Mouse (Mus musculus): Measurements from ENCODE around the gene S100z. TPM values are rescaled to one million over a fixed set of nuclear protein-coding genes. Genes with fewer than 3 reads are reported as not detected.

S100z gene
- total RNA-seq (2021) = not detected
- long read RNA-seq, experiment 1 = 0 reads
- long read RNA-seq, experiment 2 = 0 reads

DNA sequence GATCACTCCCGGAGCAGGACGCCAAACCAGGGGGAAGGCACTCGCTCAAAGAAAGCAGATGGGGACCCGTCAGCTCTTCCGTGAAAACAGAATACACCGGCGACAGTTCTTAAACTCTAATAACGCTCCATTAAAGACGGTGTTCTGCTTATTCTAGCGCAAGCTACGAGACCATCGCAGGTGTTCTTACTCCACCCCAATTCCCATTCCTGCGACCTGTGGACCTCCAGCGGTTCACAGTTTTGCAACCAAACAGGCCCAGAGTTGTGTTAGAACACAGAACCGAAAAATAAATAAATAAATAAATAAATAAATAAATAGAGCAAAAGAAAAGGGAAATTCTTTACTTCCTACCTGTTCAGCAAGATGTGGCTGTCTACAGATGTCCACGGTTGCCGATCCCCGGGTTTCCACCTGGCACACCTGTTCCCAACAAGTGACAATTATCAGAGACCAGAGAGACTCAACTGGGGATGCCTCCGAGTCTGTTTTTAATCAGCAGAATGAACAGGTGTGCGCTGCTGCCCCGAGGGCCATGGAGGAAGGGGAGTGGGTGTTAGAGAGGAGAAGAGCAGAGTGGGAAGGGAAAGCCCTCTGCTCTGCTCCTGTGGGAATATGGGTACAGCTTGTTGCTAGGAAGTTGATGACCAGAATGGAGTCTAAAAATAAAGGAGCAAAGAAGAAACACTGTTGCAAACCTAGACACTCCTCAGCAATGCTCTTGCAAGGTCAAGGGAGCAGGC lies at the start of gene S100z:
S100z (minus strand) TSS at position 51 of the 743 bp plus-strand sequence.
- no peak for DNase-seq
- intact Hi-C loops (cut with DNase I) = no loop called here

DNA sequence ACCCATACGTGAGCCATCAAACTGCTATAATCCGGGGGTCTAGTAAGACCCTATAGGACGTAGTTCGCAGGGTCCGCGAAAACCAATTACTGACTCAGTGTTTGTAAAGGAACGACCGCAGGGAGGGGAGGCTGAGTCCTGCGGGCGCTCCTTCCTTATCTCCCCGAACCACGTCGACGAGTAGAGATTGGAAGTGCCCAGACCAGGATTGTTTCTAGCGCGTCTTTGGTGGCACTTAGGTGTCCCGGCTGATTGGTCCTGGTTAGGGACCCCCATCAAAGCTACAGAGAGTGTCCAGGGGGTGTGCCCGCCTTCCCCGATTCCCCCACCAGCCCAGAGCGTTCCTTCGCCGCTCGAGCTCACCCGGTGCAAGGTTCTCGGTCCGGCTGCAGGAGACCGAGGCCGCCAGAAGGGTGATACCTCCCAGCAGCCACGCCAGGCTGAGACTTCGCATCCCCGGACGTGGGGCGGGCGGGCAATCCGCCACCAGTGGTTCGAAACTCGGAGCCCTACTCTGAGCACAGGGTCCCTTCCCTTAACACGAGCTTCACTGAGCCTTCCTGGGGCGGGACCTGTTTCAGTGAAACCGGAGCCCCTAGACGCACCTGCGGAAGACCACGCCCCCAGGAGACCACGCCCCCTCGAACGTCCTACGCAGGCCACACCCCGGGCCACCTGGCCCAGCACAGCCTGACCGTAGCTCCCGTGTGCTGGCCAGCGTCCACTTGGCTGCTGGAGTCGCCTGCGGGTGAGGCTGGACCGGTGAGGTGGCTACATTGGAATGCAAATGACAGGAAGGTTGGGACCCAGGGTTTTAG lies 46.4 kb upstream of the S100z start, which contains the start of gene F2rl1:
F2rl1 (minus strand) TSS at position 554 of the 818 bp plus-strand sequence.
- intact Hi-C loops (cut with DNase I) = no loop called here
- DNase-seq = peak; percentile 46 to 47

DNA sequence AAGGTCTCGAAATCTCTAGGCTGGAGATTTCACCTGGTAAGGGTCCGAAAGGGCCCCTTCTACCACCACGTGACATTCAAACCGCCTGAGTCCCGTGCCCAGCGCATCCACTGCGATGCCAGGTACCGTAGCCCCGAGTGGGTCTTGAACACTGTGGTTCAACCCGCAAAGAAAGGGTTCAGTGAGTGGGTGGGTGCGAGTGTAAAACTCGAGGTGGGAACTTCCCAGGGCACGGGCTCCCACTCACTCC lies 45.8 kb upstream of the S100z start:
- no peak for DNase-seq
- intact Hi-C loops (cut with DNase I) = no loop called here

DNA sequence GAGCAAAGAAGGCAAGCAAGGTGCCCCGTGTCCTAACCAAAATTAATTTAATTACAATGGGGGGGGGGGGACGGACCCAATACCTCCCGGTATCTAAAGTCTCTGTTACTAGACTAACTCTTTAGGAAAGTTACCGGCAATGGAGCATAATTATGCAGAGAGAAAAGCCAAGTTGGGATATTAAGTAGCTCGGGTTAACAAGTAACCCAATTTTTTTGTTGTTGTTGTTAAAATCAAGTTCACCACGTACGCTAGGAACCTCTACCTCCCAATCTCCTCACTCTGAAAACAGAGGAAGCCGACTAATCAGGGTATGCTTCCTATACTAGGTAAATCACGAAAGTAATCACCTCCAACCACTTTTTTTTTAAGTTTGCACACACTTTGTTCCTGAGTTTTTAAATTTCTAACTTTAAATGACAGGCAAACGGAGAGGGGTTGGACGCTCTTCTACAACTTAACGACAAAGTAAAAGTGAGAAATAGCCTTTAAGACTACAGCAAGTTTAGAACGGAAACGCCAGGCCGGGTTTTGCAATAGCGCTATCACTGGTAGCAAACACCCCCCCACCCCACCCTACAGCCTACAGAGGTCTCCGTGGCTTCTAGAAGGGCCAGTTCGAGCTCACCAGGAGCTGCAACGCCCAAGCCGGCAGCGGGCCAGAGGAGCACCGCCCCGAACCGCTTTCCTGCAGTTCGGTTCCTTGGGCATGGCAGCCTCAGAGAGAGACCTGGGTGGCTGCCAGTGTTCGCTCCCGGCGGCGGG lies 45.3 kb upstream of the S100z start:
- DNase-seq = peak; percentile 50 to 51
- intact Hi-C loops (cut with DNase I) = no loop called here

DNA sequence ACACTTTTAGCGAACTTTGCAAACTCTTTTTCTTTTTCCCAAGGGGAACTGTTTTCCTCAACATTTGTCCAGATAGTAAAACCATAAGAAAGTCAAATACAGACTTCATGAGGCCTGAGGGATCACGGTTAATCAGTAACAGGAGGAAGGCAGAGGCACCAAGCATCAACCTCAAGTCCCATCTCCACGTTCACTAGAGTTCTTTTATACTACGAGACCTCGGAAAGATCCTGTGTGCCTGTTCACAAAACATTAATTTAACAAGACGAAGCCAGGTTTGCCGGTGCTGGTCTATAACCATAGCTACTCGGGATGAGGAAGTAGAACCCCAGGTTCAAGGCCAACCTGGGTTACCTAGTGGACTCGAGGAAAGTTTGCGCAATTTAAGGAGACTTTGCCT lies 43.7 kb upstream of the S100z start:
- DNase-seq = no peak
- intact Hi-C loops (cut with DNase I) = no loop called here

DNA sequence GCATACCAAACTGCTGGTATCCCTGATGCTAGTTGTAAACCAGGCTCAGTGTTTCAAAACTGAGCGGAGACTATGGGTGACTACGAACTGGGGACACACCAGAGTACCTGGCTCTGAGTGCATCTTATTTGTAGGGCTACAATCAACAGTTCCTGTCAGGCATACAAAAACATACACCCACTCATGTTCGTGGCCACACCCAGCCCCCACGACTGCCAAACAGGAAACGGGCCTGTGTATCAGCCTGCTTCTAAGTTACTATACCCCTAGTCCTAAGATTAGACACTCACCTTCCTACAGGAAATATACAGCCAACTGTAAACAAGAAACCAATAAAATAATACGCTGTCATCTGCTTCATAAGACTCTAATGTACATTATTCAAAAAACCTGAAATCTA lies 42.5 kb upstream of the S100z start:
- intact Hi-C loops (cut with DNase I) = no loop called here
- DNase-seq = no peak

DNA sequence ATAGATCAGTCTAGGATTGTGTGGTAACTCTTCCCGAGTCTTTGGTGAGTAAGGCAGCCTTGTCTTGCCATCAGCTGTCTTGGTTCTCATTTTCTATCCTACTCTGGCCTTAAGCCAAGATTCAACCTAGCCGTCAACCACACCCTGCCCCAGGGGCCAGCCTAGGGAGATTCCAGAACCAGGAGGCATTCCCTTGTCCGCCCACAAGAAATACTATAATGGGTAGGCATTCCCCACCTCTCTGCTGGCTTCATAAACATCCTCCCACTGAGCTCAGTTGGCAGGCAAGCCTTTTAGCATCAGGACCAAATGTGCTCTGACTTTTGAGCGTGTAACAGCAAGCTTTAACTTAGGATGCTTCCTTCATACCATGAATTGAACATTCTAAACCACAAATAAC lies 36.2 kb upstream of the S100z start:
- intact Hi-C loops (cut with DNase I) = no loop called here
- DNase-seq = no peak

DNA sequence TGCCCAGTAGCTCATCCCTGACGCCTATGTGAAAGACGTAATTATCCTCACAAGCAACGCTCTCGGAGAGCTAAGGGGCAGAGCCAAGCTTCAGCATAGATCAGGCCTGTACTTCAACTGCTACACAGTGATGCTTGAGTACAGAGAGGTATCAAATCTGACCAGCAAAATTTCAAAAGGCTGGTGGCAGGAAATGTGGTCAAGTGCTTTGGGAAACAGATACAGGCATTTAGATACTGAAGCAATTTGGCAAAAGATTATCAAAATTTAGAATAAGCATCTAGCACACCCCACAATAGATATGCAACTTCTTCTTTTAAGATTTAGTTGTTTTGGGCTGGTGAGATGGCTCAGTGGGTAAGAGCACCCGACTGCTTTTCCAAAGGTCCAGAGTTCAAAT lies 31.5 kb upstream of the S100z start:
- DNase-seq = no peak
- intact Hi-C loops (cut with DNase I) = no loop called here

DNA sequence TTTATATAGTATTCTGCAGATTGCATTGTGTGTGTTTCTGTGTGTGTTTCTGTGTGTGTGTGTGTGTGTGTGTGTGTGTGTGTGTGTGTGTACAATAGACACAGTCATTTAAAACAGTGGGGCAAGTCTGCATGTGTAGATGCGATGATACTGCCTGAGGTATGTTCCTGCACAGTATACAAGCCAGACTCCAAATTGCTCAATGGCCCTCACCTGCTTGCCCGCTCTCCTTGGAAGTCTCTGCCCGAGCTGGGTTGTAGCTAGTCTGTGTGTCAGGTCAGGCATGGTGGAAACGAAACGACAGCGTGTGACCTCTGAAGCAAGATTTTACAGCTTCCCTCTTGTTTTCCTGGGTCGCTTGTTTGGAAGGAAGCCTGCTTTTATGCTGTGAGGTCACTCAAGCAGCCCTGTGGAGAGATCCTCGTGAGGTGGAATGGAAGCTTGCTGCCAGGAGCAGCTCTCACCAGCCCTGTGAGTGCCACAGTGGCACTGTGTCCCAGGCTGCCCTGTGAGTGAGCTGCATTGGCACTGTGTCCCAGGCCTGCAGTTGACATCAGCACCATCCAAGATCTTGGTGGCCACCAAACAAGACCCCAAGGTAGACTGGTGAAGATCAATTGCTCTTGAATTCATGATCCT lies 24.9 kb upstream of the S100z start:
- intact Hi-C loops (cut with DNase I) = no loop called here
- no peak for DNase-seq

DNA sequence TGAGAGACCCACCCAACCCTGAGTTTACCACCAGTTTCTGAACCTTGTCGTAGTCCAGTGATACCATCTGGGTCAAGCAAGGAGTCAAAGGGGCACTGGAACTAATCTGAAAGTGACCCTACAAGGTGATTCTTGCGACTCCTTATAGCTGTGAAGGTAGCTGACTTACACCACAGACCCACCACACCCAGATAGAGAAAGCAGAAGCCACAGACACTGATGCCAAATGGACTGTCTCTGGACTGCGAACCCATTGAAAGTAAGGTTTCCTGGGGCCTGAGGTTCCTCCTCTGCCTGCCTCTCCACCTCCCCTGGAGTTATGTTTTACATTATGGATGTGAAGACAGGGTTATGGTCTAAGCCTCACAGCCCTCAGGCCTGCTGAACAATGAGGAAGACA lies 18.1 kb upstream of the S100z start:
- intact Hi-C loops (cut with DNase I) = no loop called here
- DNase-seq = no peak

DNA sequence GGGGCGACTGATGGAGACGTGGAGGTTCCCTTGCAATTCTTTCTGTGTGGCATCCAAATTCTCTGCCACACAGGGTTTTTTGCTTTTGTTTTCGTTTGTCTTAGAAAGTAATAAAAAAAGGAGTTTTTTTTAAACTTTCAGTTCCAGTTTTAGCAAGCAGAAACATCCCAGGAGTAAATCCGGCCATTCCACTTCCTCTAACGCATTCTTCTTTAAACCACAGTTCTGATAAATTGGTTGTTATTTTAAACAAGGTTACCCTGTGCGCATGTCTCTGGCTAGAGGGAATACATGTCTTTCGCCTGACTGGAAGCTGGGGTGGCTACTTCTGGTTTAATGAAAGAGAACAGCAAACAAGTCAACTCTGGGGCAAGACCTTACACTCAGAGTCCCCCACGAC lies 16.3 kb upstream of the S100z start:
- intact Hi-C loops (cut with DNase I) = no loop called here
- no peak for DNase-seq

DNA sequence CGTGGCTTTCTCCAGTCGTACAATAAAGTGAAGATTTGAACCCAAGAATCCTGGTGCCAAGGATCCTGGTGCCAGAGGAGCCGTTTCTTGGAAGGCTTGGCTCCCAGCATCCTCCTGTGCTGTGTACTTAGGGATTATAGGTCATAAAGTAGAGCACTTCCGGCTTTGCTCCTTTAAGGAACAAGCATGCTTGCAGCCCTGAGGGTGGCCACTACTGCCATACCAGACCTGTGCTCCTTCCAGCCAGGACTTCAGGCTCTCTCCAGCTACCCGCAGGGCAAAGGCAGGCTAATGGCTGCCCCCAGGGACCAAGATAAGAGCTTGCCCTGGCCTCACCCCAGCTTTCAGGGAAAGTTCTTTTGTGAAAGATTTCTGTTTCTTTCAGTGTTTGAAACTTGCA lies 14.8 kb upstream of the S100z start:
- no peak for DNase-seq
- intact Hi-C loops (cut with DNase I) = no loop called here

DNA sequence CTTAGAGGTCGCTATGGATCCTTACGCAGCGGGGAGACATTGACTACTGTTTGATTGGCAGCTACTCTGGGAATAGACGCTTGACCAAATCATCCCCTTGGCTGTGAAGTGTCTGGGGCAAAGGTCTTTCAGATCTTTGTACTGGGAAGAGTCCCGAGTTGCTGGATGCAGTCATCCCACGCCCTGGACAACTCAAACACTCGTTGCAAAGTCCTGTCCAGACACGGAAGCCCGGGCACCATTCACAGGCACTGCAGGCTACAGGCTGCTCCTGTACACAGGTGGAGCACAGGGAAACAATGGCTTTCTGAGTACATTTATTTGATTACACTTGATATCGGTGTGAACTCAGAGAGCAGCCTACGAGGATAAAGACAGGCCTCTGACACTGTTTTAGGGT lies 12.8 kb upstream of the S100z start:
- intact Hi-C loops (cut with DNase I) = no loop called here
- no peak for DNase-seq

DNA sequence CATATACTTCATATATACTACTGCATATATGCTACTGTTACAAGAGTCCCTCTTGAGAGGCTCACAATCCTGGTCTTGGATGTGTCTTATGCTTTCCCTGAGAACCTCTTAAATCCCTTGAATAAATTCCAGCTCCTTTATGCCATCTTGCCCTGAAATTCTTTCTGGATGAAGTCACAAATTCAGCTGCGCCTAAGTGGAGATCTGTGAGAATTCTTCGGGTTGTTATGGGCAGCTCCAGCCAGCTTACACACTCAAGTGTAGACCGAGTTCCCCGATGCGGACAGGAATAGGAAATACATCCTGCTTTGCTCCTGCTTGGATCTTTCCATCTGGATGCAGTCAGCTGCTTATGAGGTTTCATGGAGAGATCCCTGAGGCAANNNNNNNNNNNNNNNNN lies 6.1 kb upstream of the S100z start:
- intact Hi-C loops (cut with DNase I) = loop anchor here (5.0 kb wide), 1 partner anchor 507 kb away; the partner anchor contains the start of gene Wdr41
- DNase-seq = no peak

DNA sequence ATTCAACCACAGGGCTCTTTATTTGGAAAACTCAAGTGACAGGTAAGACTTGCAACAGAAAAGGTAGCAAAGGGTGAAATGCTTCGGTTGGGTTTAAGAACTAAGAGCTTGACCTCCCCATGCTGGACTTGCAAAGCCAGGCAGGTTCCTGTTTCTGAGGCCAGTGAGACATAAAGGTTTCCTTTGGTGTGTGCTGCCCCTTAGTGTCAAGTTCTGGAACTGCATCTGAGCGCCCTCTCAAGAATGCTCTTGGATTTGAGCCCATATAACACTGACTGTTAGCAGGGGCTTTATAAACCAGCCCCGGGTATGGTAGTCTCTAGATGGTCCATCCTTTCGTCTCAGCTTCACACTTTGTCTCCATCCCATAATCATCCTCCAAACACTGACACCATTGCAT lies 2.9 kb upstream of the S100z start:
- intact Hi-C loops (cut with DNase I) = loop anchor here (1.0 to 5.0 kb wide), 2 partner anchors 91 to 504 kb away; partner anchors contain the start of gene Wdr41
- peak; percentile 76 to 90 for DNase-seq

DNA sequence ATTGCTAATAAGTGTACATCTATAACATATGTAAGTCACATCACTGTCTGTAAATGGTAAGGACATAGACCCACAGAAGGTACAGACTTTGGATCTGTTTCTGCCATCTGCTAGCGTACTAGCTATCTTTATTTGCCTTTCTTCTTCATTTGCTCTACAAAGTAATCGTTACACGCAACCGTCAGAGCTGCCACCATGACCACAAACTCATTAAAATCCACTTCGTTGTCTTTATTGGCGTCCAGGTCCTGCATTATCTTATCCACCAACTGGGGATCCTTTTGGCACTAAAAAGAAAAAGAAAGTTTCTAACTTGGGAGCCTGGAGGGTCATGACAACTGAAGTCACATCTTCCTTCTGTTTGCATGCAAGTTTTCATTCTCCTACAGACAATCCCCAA lies 1.3 kb downstream of the S100z start:
- DNase-seq = no peak
- intact Hi-C loops (cut with DNase I) = no loop called here

DNA sequence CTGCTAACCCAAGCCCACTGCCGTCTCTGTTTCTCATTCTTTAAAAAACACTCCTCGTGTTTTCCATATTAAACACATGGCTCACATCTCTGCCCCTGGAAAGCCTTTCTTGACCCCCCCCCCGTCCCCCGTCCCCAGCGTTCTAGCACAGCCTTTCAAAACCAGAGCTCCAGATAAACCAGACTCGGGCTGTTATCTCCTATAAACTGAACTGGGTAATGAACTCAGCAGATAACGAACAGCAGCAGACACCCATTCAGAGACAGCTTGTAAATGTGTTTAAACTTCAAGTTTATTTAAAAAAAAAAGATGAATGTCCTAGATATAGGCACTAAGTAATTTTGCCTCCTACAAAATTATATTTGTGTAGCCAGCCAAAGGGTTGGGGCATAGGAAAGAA lies 3.4 kb downstream of the S100z start:
- intact Hi-C loops (cut with DNase I) = no loop called here
- no peak for DNase-seq

DNA sequence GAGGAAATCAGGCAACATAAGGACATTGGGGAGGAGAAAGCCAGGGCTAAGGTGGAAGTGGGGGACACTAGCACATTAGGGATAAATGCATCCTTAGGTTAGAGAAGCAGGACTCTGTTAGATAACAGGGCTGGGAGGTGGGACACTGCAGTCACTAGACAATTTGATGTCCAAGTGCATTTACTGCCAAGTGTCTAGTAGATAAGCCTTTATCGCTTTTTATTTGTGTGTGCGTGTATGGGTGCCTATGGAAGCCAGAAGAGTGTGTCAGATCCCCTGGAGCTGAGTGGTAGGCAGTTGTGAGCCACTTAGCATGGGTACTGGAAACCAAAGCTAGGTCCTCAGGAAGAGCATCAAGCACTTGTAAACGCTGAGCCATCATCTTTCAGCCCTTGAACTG lies 4.2 kb downstream of the S100z start:
- no peak for DNase-seq
- intact Hi-C loops (cut with DNase I) = no loop called here

DNA sequence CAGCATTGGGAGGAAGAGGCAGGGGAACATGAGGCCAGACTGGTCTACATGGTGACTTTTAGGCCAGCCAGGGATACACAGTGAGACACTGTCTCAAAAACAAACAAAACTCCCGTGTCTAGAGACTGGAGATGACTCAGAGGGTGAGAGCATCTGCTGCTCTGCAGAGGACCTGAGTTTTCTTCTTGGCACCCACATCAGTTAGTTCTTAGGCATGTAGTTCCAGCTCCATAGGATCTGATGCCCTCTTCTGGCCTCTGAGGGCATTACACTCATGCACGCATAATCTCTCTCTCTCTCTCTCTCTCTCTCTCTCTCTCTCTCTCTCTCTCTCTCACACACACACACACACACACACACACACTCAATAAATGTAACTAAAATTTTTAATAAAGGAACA lies 7.6 kb downstream of the S100z start:
- DNase-seq = no peak
- intact Hi-C loops (cut with DNase I) = no loop called here

DNA sequence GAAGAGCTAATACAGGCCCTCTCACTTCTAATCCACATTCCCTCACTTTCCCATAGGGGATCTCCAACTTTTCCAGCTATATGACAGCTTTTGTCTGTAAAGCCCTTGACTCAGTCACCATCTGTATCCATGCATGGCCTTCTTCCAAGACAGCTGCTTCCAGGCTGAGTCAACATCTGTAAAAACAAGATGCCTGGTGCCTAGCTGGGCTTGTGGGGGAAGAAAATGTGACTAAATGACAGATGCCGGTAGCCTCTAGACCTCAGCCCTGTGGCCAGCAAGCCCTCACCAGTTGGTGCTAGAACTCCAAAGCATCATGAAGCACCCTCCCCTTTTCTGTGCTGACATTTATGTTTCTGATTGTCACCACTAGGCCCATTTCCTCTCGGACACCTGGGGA lies 27.0 kb downstream of the S100z start:
- DNase-seq = peak in 1 of 2 experiments; percentile 49
- intact Hi-C loops (cut with DNase I) = loop anchor here (5.0 kb wide), 1 partner anchor 1486 kb away; no protein-coding TSS in a partner anchor
